Mouse (Mus musculus) granulocyte monocyte progenitor cell, adult 5-6 weeks (primary cell): Measurements from ENCODE around the gene Gm9857. TPM values are rescaled to one million over a fixed set of nuclear protein-coding genes. Genes with fewer than 3 reads are reported as not detected.

ENCODE experiments used
- ATAC-seq: replicated peaks from 2 replicates; pipeline ENCODE4 v1.8.0; 2016; ENCODE audit warnings: mild to moderate bottlenecking, moderate TSS enrichment, inconsistent platforms; ENCODE audit not compliant: poor library complexity, severe bottlenecking
- total RNA-seq, 2 experiments: library from RNA; stranded (forward) in 1 of 2; stranded (reverse) in 1 of 2; fragments of 200-712, 200-1000 nt in 1 of 2; fragments of >200 nt in 1 of 2; fragmentation: Nextera tagmentation in 1 of 2; gene quantifications; 2 replicates each; pipeline ENCODE4 v1.2.3; 2014 to 2017

Gm9857 gene
- not detected in 2 replicates for total RNA-seq (2014; fragmentation: Nextera tagmentation)
- total RNA-seq (2017) = not detected in 2 replicates

- ATAC-seq = no peak
Measured at GRCm38 (mm10) chr3:108940001-108940633, at the start of gene Gm9857. Gene Gm9857 (minus strand): TSS chr3:108940445.

GRCm38 (mm10) chr3:108987009-108987659 lies 46.9 kb upstream of the Gm9857 start:
- no peak for ATAC-seq

DNA sequence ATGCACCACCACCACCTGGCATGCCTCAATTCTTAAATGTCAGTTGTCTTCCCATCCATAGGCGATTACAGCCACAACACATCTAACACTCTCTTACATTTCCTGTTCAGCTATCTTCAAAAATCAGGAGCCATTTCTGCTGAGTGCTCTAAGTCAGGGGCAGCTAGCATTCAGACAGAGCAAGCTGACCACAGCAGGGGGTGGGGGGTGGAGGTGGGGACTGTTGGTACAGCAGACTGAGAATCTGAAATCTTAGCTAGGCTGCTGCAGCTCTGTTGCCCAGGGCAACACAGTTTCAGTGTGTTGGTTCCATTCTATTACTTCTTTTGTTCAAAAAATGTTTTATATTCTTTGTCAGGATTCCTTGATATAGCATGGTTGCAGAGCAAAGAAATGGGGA lies 46.3 kb upstream of the Gm9857 start:
- ATAC-seq = no peak

DNA sequence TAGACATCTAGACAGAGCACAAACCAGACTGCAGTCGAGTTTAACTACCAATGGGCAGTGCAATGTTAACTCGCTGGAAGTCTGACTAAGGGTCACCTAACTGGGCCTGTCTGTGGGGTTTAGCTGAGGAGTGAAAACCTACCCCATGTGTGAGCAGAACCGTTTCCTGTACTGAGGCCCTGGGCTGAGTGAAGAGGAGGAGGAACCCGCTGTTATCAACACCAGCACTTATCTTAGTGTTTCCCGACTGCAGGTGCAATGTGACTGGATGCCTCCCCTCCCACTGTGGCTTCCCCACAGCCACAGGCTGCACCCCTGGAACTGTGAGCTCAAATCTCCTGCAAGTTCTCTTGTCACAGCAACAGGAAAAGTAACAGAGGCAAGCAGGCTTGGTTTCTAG lies 43.7 kb upstream of the Gm9857 start:
- ATAC-seq = no peak

- ATAC-seq = no peak
Measured at GRCm38 (mm10) chr3:108981946-108982345, 41.7 kb upstream of the Gm9857 start.

GRCm38 (mm10) chr3:108977340-108978030 lies 37.2 kb upstream of the Gm9857 start:
- ATAC-seq = peak; percentile 35; the same call in 1 of the 2 replicates

GRCm38 (mm10) chr3:108974920-108975485 lies 34.8 kb upstream of the Gm9857 start:
- ATAC-seq = no peak

DNA sequence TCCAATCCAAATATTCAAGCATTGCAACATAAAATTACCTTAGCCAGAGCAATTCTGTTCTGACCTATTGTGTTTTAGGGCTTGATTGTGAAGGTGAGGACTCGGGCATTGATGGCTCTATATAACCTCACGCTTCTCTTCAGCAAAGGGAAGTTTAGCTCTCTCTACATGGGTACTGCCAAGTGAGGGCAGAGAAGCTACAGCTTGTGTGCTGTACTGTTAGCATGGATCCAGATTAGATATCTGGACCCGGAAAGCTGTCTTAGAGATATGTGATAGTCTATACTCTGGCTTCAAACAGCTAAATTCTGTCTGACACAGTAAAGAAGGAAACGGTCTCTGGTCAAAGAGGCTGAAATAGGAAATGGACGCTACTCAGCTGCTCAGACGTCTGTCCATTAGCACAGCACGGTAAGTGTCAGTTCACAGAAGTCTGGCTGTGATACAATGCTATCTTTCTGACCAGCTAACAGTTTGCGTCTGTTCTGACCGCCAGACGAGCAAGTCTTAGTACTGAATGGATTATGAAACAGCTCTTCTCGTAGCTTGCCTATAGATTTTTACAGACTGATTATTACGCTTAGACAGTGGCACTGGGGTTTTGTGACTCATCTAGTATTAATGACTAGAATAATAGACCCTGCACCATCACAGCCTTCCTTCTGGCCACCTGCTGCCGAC lies 33.9 kb upstream of the Gm9857 start:
- no peak for ATAC-seq

GRCm38 (mm10) chr3:108966051-108966450 lies 25.8 kb upstream of the Gm9857 start:
- ATAC-seq = peak; percentile 24

GRCm38 (mm10) chr3:108964361-108965044 lies 24.3 kb upstream of the Gm9857 start:
- no peak for ATAC-seq

DNA sequence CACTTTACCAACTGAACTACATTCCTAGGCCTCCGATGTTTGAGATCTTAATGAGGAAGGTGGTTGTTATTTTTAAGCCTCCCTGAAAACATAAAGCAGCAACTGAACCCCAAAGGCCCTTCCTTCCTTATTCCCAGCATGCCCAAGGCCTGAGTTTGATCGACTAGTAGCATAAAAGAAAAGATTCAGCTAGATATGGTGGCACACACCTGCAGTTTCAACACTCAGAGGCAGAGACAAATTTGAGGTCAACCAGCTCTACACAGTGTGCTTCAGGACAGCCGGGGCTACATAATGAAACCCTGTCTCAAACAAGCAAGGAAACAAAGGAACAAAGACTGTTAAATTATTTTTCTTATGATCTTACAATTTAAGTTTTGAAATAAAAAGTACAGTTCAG lies 23.5 kb upstream of the Gm9857 start:
- no peak for ATAC-seq

DNA sequence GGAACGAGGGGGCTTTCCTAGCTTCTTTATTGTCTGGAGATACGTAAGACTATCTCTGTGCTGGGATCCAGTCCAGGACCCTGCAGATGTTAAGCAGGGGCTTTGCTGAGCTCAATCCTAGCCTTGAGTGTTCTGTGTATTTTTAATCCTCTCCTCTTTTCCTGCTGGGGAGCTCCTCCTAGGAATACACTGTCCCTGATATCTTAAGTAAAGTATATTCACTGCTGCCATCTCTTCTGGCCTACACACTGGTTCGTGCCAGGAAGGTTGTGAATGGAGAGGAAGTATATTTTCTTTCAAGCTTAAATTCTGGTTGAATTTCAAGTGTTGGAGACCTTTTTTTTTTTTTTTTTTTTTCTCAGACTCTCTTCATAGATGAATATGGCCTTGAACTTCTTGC lies 23.0 kb upstream of the Gm9857 start:
- ATAC-seq = no peak

DNA sequence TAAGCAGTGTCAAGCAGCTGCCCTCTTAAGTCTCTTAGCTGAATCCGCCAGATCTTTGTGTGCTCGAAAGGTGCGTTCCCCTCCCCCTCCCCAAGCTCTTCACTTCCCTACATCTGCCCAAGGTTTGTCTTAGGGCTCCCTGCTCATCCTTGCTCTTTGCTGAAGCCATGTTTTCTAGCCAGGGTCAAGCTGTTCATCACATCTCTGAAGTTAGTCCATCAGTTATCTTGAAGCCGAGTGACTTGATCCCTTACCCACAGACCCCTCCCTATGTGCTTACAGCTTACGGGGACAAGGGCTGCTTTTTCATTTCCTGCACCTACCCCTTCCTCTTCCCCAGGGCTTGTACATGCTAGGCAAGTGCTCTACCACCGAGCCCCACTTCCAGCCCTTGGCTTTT lies 21.4 kb upstream of the Gm9857 start:
- no peak for ATAC-seq

- ATAC-seq = peak; percentile 51
Measured at GRCm38 (mm10) chr3:108961226-108961625, 21.0 kb upstream of the Gm9857 start.

- no peak for ATAC-seq
Measured at GRCm38 (mm10) chr3:108959680-108960295, 19.5 kb upstream of the Gm9857 start.

DNA sequence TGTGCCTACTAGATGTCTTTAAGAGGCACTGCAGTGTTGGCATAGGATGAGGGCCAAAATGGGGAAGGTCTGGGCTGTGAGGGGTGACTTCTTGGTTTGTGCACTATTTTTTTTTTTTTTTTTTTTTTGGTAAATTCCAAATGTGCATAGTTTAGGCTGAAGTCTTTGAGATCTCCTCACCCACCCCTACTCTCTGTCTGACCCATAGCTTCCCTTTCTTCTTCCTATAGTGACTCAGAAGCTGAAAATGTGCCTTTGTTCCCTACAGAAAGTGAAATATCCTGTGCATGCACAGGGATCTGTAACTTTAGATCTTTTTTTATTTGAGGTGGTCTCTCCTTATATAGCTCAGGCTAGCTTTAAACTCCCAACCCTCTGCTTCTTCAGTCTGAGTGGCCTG lies 17.7 kb upstream of the Gm9857 start:
- ATAC-seq = peak; percentile 28

DNA sequence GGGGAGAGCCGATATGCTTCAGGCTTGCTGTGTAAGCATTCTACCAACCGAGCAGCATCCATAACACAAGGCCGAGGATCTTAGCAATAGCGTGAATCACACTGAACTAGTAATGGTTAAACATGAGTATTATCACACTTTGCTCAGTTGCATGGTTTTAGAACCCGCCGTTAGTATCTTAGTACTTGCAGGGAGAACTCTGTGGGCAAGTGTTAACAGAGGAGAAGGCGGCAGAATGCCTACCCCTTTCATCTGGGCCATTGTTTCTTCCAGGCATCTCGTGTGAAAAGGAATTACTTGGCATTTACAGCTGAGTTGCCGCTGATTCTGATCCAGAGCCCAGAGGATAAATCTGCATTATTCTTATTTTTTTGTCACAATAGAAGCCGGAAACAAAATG lies 751 bp upstream of the Gm9857 start:
- ATAC-seq = no peak

- no peak for ATAC-seq
Measured at GRCm38 (mm10) chr3:108939573-108939972, 672 bp downstream of the Gm9857 start, which contains the start of gene Henmt1. Gene Henmt1 (plus strand): TSS chr3:108939873.

DNA sequence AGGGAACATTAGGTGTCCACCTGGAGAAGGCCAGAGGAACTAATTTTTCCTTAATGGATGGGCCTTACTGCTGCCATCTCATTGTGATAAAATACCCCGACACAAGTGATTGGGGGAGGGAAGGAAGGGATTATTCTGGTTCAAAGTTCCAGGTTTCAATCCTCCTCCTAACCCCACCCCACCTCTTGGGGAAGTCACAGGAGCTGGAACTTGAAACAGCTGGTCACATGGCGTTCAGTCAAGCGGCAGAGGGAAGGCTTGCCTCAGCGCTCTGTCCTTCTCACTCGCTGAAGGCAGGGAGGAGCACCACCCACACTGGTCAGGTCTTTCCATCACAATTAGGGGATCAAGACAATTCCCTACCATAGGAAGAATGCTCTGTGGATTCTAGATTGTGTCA lies 1.6 kb downstream of the Gm9857 start:
- ATAC-seq = no peak

GRCm38 (mm10) chr3:108933557-108933956 lies 6.7 kb downstream of the Gm9857 start:
- ATAC-seq = no peak
